Mouse (Mus musculus): ENCODE measurements at regions not wholly inside any gene's neighbourhood (a gene's known extent, or its start where the extent isn't known, plus 50 kb on each side); places are given as distances from the start of the nearest gene placed in this dataset.
A peak's percentile ranks its signal among the peaks of the same experiment; 100 is the strongest.

GRCm38 (mm10) chr13:84345791-84346511 is 123.9 kb downstream of the Tmem161b start:
- no peak for DNase-seq (ENCODE audit: low read depth in 2 of 2, low spot score in 2 of 2)

- no peak for DNase-seq (ENCODE audit: low read depth in 2 of 2, low spot score in 2 of 2)
Observed at GRCm38 (mm10) chr13:84346569-84346968, 124.5 kb downstream of the Tmem161b start.

DNA sequence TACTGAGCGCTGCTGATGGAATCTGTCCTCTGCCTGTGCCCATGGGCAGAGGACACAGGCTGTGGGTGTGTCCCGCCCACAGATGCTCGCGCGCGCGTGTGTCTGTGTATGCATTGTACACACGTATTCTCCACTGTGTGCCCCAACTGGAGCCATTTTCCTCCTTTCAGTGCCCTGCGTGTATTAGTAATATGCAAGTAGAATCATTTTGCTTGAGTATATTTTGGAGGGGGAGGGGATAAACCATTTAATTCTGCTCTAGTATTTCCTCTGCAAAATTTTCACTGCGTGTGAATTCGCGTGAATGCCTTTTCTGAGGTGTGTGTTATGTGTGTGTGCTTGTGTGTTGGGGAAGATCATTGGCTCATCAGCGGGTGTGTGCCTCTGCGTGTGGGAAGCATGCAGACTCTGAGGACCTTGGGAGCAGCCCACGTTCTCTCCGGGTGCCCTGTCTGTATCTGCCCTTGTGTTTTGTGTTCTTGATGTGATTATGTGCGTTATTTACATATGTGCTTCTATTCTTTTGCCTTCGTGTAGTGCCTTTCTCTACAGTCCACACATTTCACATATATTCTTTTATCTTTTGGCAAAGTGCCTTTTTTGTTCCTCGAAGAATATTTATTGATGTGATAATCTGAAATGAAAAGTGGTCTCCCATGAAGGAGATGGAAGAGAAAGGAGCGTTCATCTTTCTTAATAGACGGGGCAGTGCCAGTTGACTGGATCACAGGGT is 125.3 kb downstream of the Tmem161b start:
- DNase-seq (ENCODE audit: low read depth in 2 of 2, low spot score in 2 of 2): no peak

DNA sequence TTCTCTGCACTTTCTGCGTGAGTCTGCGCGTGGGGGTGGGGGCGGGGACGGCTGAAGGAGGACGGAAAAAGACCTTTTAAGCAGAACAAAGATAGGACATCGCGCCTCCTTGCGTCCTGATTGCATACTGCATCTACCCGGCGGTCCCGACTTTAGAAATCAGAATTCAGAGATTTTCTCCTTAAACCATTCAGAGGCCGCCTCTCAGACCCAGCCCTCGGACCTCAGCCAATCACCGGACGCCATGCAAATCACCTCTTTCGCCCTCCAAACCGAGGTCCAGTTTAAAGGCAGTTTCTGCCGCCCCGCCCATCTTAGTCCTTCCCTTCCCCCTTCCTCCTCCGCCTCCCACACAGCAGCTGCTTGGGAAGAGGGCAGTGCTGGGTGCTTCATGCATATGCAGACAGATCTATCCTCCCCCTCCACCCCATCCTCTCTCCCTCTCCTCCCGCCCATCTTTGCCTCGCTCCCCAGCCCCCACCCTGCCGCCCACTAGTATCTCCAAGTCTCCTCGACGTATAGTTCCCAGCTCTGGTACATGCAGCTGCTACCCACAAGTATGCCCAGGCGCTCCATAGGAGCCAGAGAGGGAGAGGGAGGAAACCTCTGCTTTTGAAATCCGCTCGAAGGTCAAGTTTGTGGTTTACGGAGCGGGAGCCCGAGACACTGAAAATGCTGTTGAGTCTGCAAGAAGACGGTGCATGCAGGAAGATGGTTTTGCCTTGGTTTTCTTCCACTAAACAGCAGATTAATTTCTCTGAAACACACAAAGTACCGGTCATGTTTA is 126.0 kb downstream of the Tmem161b start:
- DNase-seq (ENCODE audit: low read depth in 2 of 2, low spot score in 2 of 2): peak; percentile 55 to 75

DNA sequence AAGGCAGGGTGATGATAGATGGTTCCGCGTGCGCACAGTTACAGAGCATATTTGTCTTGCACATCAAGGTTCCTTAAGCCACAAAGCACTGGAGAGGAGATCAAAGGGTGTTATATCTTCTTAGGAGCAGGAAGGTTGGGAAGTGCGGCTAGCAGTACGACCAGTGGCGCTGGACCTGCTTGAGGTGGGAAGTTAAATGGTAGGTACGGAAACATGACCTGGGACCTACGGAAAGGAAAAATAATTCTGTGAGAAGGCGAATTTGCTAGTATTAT is 126.5 kb downstream of the Tmem161b start:
- no peak for DNase-seq (ENCODE audit: low read depth in 2 of 2, low spot score in 2 of 2)

- no peak for DNase-seq (ENCODE audit: low read depth in 2 of 2, low spot score in 2 of 2)
Observed at GRCm38 (mm10) chr13:84349001-84349720, 127.1 kb downstream of the Tmem161b start.

GRCm38 (mm10) chr13:84349721-84350040 is 127.6 kb downstream of the Tmem161b start:
- no peak for DNase-seq (ENCODE audit: low read depth in 2 of 2, low spot score in 2 of 2)

DNA sequence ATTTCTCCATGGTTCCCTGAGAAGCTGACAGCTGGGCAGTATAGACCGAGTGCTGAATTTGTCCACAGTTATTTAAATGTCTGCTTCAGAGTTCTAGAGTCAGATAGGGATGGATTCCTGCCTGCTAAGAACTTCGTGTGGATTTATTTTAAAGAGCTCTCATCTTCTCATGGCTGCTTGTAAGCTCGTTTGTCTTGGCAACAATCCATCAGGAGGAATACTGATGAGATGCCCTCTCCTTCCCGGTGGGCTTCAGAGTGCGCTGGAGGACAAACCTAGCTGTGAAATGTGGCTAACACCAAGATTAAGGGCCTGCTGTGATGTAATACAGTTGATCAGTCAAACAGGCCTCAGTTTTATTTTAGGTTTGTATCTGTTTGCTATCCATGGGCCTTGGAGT is 128.7 kb downstream of the Tmem161b start:
- DNase-seq (ENCODE audit: low read depth in 2 of 2, low spot score in 2 of 2): no peak

DNA sequence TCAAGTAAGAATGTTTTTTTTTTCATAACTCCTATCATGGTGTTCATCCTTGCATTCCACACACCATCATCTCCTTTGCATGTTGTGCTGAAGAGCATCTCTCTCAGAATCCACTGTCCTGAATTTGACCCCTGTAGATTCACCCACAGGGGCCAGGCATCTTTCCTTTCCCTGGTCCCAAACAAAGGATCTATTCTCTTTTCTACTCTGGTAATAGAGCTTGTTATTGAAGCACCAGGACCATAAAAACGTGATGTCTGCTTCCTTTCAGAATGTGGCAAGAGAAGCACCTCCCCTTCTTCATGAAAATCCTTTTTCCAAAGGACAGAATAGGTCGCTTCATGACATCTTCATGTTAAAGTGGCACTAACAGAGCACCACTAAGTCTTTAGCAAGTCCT is 134.4 kb downstream of the Tmem161b start:
- no peak for DNase-seq (ENCODE audit: low read depth in 2 of 2, low spot score in 2 of 2)

DNA sequence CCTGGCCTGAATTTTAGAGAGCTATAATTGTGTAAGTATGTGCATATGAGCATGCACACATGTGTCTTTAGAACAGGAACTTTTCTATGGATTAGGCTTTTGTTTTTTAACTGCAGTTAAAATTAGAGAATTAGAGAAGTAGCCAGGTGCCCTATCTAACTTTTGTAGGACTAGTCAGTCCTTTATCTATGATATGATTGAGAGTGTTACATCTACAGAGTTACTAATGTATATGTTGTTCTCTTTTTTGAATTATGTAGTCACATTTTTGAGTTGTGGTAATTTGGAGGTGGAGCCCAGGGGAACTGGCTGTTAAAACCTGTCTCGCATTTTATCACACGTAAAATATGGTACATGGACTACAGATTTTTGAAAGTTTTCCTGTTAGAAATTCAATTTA is 138.4 kb downstream of the Tmem161b start:
- no peak for DNase-seq (ENCODE audit: low read depth in 2 of 2, low spot score in 2 of 2)

DNA sequence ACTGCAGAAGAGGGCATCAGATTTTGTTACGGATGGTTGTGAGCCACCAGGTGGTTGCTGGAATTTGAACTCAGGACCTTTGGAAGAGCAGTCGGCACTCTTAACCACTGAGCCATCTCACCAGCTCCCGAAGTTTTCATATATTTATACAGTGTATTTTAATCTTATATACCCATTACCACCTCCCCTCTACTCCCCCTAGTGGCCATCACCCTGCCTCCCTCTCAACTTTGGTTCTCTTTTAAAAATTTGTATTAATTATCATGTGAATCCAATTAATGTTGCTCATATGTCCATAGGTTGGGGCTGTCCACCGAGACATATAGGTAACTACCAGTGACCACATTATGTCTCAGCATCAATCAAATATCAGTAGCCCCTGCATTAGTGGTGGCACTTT is 142.0 kb downstream of the Tmem161b start:
- no peak for DNase-seq (ENCODE audit: low read depth in 2 of 2, low spot score in 2 of 2)

GRCm38 (mm10) chr13:84365503-84365902 is 143.4 kb downstream of the Tmem161b start:
- no peak for DNase-seq (ENCODE audit: low read depth in 2 of 2, low spot score in 2 of 2)

DNA sequence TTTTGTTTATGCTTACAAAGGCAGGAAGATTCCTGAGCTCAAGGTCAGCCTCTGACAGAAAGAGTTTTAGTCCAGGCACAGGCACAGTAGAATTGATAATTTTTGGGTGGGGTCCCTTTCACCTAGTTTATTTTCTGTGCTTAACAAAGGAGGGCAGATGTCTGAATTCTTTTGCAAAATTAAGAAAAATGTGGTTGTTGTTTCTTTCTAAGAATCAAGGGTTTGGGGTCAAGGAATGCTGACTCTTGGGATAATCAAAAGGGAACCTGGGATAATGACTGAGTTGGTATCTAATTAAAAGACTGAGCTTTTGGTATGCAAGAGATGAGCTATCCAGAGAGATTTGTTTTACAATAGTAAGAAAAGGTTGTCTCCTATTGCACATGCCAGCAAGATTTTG is 143.9 kb downstream of the Tmem161b start:
- DNase-seq (ENCODE audit: low read depth in 2 of 2, low spot score in 2 of 2): no peak

DNA sequence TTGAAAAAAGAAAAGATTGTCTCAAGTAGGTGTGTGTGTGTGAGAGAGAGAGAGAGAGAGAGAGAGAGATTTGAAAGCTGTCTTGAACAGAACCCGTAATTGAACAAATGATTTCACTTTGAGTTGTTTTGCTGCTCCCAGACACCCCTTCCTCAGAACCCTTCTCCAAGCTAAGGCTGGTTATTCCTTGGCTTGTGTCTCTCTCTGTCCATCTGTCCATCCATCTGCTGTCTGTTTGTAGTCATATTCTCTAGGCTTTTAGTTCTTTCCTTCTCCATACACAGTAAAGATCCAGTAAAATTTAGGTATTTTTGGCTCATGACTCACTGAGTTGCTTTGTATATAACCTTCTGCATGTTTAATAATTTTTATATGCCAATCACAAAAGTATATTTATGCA is 144.7 kb downstream of the Tmem161b start:
- DNase-seq (ENCODE audit: low read depth in 2 of 2, low spot score in 2 of 2): no peak

DNA sequence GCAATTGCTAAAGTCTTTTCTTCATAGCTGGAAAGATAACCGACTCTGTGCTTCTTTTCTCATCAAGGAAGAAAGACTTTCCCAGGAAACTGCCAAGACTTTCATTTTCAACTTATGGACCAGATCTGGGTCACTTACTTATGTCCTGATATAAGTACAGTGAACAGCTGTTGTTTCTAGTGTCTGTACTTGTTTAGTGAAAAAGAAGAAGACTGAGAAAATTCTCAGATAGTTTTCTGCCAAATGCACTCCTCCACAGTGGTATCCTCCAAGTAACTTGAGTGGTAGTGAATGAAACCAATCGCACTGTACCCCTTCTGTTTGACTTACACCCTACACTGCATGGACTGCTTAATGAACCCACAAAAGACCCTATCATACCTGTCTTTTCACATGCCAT is 146.1 kb downstream of the Tmem161b start:
- DNase-seq (ENCODE audit: low read depth in 2 of 2, low spot score in 2 of 2): no peak

DNA sequence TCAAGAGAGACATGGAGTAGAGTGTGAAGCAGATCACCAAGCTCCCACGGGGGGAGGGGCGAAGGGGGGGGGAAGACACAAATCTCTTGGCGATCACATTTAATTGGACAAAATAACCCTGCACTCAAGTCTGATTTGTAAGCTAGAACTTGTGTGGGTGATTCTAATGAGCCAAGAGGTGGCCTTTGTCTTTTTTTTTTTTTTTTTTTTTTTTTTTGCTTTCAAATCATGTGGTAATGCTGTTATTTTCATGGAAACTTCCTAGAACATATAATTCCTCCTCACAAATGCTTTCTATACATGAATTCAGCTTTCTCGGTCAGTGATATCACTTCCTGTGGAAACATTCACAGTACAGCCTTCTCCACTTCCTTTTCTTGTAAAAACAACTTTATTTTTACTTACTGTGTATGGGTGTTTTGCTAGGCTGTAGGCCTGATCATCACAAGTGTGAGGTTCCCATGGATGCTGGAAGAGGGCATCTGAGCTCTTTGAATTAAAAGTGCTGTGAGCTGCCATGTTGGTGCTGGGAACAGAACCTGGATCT is 152.7 kb downstream of the Tmem161b start:
- no peak for DNase-seq (ENCODE audit: low read depth in 2 of 2, low spot score in 2 of 2)

- DNase-seq (ENCODE audit: low read depth in 2 of 2, low spot score in 2 of 2): no peak
Observed at GRCm38 (mm10) chr13:84375941-84376340, 153.8 kb downstream of the Tmem161b start.

- no peak for DNase-seq (ENCODE audit: low read depth in 2 of 2, low spot score in 2 of 2)
Observed at GRCm38 (mm10) chr13:84378553-84379332, 156.6 kb downstream of the Tmem161b start.

- no peak for DNase-seq (ENCODE audit: low read depth in 2 of 2, low spot score in 2 of 2)
Observed at GRCm38 (mm10) chr13:84391554-84391953, 169.5 kb downstream of the Tmem161b start.

DNA sequence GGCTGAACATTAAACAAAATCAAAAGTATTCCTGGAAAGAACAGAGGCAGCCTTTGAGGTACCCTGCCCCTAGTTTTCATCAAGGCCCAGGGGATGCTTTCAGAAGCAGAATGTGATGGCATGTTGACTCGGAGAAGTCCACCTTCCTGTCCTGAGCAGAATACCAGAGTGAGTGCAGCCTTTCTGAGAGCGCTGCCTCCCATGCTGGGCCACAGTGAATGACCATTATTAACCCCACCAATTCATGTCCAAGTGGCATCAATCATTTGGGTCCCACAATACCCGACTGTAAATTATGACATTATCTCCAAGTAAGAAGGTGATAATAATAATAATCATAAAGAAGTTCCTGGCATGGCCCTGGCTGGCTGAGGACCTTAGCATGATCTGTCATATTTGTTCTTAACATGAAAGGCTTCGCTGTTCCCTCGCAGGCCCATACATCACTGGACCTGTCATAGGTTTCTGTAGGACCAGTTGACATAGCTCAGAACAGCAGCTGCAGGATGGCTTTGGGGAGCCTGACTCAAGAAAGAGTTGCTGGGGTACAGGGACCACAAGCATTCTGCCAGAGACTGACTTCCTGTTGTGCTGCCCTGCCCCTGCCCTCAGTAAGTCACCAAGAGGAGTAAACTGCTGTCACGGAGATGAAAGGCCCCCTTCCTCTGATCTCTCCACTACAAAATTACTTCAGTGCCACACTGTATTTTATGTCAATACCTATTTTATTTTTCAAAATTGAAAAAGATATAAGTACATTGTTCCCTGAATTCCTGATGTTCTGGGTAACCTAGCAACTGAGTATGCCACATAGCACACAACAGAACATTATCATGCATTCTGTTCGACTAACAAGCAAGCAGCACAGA is 176.6 kb downstream of the Tmem161b start:
- peak; percentile 5 to 16 for DNase-seq (ENCODE audit: low read depth in 2 of 2, low spot score in 2 of 2)
